Mouse (Mus musculus): ENCODE measurements at regions not wholly inside any gene's neighbourhood (a gene's known extent, or its start where the extent isn't known, plus 50 kb on each side); places are given as distances from the start of the nearest gene placed in this dataset.

- TF ChIP-seq CTCF (IDR thresholded peaks at IDR 0.05; ENCODE audit: low read depth) (no peak), EP300 (IDR thresholded peaks at IDR 0.05; ENCODE audit: low read depth) (no peak)
Observed at GRCm38 (mm10) chr14:68356396-68356795, 937.7 kb downstream of the Synb start.
